Mouse (Mus musculus) neural tube, embryonic 11.5 days (tissue): ENCODE measurements around the gene Cmip. TPM values are rescaled to one million over a fixed set of nuclear protein-coding genes. Genes with fewer than 3 reads are reported as not detected.
A peak's percentile ranks its signal among the peaks of the same experiment; 100 is the strongest.

Experiments used
- ATAC-seq: fragments of 200-750 bp; cut with Nextera tagmentation; 2 replicates; pipeline ENCODE4 v1.8.0; 2017; ENCODE audit warnings: moderate number of reproducible peaks, mild to moderate bottlenecking, moderate TSS enrichment, moderate library complexity; ENCODE audit not compliant: insufficient read depth, low FRiP score, low TSS enrichment
- DNase-seq: peaks from one replicate; pipeline ENCODE4 v3.0.0-alpha.2; 2015; ENCODE audit warnings: low spot score
- H3K27ac ChIP-seq: fragments of 300-500 bp; sonication (generic); 2 replicates; pipeline ENCODE4 v1.5.1; 2014; ENCODE audit warnings: low read depth, mild to moderate bottlenecking, low read length
- H3K27me3 ChIP-seq: fragments of 300-500 bp; sonication (generic); 2 replicates; pipeline ENCODE4 v1.6.1; 2014; ENCODE audit warnings: mild to moderate bottlenecking, low read length, mixed read lengths; ENCODE audit not compliant: control insufficient read depth, insufficient read depth
- H3K36me3 ChIP-seq: fragments of 300-500 bp; sonication (generic); 2 replicates; pipeline ENCODE4 v1.6.1; 2014; ENCODE audit warnings: mild to moderate bottlenecking, low read length, moderate library complexity, mixed read lengths; ENCODE audit not compliant: control insufficient read depth, insufficient read depth
- H3K4me1 ChIP-seq: fragments of 300-500 bp; sonication (generic); 2 replicates; pipeline ENCODE4 v1.6.1; 2014; ENCODE audit warnings: low read length, mixed read lengths; ENCODE audit not compliant: control insufficient read depth, insufficient read depth
- H3K4me2 ChIP-seq: fragments of 300-500 bp; sonication (generic); 2 replicates; pipeline ENCODE4 v1.6.1; 2014; ENCODE audit warnings: low read depth, mild to moderate bottlenecking, moderate library complexity
- H3K4me3 ChIP-seq: fragments of 300-500 bp; sonication (generic); 2 replicates; pipeline ENCODE4 v1.5.1; 2014; ENCODE audit warnings: low read depth, low read length
- H3K9ac ChIP-seq: fragments of 300-500 bp; sonication (generic); 2 replicates; pipeline ENCODE4 v1.6.1; 2014; ENCODE audit warnings: mild to moderate bottlenecking, low read length
- H3K9me3 ChIP-seq: fragments of 300-500 bp; sonication (generic); 2 replicates; pipeline ENCODE4 v1.6.1; 2016; ENCODE audit warnings: low read length; ENCODE audit not compliant: control insufficient read depth
- WGBS: fragments of 180-500 bp; shearing (Covaris S2); extraction: QIAGEN DNeasy Blood & Tissue Kit; methylation state at CpG from one replicate; pipeline ENCODE4 v1.1.7; 2014; 5-methylcytosine and 5-hydroxymethylcytosine counted together
- polyA plus RNA-seq: library from polyadenylated mRNA; unstranded; fragments of >200 nt; fragmentation: Nextera tagmentation; extraction: Ambion mirVana; gene quantifications from 2 replicates; pipeline ENCODE4 v1.2.1, GENCODE M21; 2014

Cmip gene
- 52.2 and 56.7 TPM in 2 replicates for polyA plus RNA-seq

DNA sequence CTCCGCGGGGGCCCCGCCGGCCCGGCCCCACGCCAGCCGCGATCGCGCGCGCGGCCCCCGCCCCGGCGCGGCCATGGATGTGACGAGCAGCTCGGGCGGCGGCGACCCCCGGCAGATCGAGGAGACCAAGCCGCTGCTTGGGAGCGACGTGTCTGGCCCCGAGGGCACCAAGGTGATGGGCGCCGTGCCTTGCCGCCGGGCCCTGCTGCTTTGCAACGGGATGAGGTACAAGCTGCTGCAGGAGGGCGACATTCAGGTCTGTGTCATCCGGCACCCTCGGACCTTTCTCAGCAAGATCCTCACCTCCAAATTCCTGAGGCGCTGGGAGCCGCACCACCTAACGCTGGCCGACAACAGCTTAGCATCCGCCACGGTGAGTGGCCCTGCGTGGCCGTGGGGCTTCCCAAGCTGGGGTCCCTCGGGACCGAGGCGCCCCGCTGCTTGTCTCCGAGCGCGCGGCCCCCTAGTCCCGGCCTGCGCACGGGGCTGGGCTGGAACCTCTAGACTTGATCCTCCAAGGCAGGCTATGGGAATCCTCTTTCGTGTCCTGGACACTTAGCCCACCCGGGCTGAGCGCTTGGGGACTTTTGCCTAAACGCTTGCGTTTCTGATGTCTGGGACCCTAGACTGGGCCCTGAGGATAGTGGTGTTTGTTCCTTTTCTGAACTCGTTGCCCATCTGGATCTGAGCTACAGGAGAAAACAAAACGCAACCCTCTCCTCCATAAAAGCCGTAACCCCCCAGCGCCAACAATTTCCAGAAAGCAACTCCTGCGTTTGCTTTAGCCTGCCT is at the start of gene Cmip:
TSS of gene Cmip (plus strand) at position 36 of the 792 bp plus-strand sequence.
- Histone ChIP-seq H3K9me3 (no peaks in the 10 kb centered on the region), H3K27ac (peak within 1 kb of the TSS; percentile 90), H3K4me1 (peaks cover 34% of the 10 kb centered on the region), H3K27me3 (no peaks in the 10 kb centered on the region), H3K4me2 (peak within 1 kb of the TSS; percentile 92), H3K36me3 (no peaks in the 10 kb centered on the region), H3K4me3 (peak within 1 kb of the TSS; percentile 96), H3K9ac (peak within 1 kb of the TSS; percentile 95)
- WGBS: under 1% methylated on average over 47 of the region's 65 CpGs
- DNase-seq: peak; percentile 59
- peak; percentile 14 for ATAC-seq

DNA sequence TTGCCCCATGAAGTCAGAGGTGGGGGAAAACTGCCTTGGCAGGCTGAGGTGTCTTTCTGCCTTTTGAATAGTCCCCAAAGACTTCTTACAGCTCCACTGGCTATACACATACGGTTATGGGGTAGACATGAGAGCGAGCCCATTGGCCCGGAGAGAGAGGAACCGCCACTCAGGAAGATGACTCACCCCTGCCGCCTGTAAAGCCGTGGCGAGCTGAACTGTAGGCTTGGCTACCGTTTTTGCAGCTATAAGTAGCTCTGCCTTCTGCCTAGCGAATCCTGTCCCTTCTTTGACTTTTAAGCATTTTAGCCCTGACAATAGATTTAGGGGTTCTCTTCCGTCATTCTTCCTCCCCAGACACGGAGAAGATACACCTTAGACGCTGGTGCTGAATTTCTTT is 47.7 kb upstream of the Cmip start:
- Histone ChIP-seq H3K4me3 (no peak overlapping the region), H3K9me3 (no peaks in the 10 kb centered on the region), H3K9ac (no peak overlapping the region), H3K27ac (no peak overlapping the region), H3K4me1 (no peaks in the 10 kb centered on the region), H3K4me2 (no peak overlapping the region), H3K27me3 (no peaks in the 10 kb centered on the region), H3K36me3 (0 out of 2 replicates have a peak, but pooled peaks cover under 1% of the 10 kb centered on the region)
- DNase-seq (no peak), ATAC-seq (no peak)
- WGBS: 94% methylated on average over 12 of the region's 12 CpGs

DNA sequence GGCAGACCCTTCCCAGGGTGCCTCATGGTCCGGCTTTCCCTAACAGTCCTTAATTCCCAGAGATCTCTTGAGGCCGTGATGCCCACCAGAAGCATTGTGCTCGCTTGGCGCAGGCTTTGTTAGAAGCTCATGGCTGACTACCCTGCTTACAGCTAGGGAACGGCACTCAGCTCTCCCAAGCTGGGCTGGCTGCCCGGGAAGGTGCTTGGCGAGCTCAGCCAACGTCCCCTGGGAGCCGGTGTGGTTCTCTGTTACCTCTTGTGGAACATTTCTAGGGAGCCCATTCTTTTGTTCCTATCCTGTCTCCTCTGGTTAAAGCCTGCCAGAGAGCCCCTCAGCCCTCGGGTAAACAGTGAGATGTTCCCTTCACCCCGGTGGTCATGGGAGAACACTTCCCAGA is 44.8 kb upstream of the Cmip start:
- Histone ChIP-seq H3K27me3 (no peaks in the 10 kb centered on the region), H3K4me1 (no peaks in the 10 kb centered on the region), H3K27ac (no peak overlapping the region), H3K36me3 (no peaks in the 10 kb centered on the region), H3K9ac (no peak overlapping the region), H3K4me3 (no peak overlapping the region), H3K4me2 (no peak overlapping the region), H3K9me3 (no peaks in the 10 kb centered on the region)
- ATAC-seq (no peak), DNase-seq (no peak)
- WGBS: 90% methylated on average over 11 of the region's 11 CpGs

DNA sequence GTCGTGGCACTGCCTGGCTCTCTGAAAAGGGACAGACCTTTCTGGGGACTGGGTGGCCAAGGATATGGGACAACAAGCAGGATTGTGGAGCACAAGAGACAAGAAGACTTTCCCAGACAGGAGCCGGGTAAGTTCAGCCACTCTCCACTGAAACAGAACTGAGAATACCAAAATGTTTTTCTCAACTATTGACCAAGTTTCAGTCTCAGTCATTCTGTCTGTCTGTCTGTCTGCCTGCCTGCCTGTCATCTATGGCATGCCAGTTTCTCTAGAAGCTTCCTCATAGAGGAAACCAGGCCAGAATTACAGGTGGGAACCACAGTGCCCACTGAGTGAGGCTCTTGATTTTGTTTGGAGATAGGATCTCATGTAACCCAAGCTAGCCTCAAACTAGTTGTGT is 39.1 kb upstream of the Cmip start:
- no peak overlapping the region for H3K4me2 ChIP-seq
- no peaks in the 10 kb centered on the region for H3K9me3 ChIP-seq
- H3K27me3 ChIP-seq: no peaks in the 10 kb centered on the region
- no peak for ATAC-seq
- 88% methylated on average over 2 of the region's 2 CpGs for WGBS
- H3K9ac ChIP-seq: no peak overlapping the region
- H3K4me1 ChIP-seq: no peaks in the 10 kb centered on the region
- no peak overlapping the region for H3K4me3 ChIP-seq
- no peak for DNase-seq
- no peak overlapping the region for H3K27ac ChIP-seq
- H3K36me3 ChIP-seq: no peaks in the 10 kb centered on the region

DNA sequence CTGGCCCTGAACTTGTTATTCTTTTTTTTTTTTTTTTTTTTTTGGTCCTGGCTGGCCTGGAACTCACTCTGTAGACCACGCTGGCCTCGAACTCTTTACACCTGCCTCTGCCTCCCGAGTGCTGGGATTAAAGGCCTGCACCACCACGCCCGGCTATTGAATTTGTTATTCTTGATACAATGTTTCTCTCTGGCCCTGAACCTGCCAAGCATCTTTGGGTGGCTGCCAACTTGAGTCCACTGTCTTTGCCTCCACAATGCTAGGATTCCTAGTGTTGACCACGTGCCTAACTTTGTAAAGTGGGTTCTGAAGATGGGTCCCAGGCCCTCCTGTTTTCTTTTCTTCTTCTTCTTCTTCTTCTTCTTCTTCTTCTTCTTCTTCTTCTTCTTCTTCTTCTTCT is 34.5 kb upstream of the Cmip start:
- WGBS: 77% methylated on average over 6 of the region's 6 CpGs
- H3K4me3 ChIP-seq: no peak overlapping the region
- DNase-seq (no peak), ATAC-seq (no peak)
- no peak overlapping the region for H3K27ac ChIP-seq
- no peaks in the 10 kb centered on the region for H3K27me3 ChIP-seq
- no peaks in the 10 kb centered on the region for H3K9me3 ChIP-seq
- H3K4me2 ChIP-seq: no peak overlapping the region
- H3K9ac ChIP-seq: no peak overlapping the region
- no peaks in the 10 kb centered on the region for H3K4me1 ChIP-seq
- no peaks in the 10 kb centered on the region for H3K36me3 ChIP-seq

DNA sequence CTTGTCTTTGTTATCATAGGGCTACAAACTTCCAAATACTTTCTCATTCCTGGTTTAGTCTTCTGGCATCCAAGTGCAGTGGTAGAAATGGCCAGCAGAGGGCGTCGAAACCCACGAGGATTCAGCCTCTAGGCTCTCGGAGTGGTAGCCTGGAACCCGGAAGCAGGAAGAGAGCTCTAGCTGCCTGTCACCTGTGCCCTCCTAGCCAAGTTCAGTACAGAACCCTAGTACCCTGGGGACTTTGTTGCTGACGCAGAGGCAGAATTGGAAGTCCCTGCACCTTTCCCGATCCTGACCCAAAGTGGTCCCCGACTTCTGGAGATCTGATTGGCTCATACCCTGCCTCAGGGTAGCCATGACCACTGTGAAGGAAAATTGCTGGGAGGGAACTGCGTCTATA is 32.2 kb upstream of the Cmip start:
- no peaks in the 10 kb centered on the region for H3K4me1 ChIP-seq
- no peak overlapping the region for H3K27ac ChIP-seq
- ATAC-seq (peak; percentile 68; the same call in 1 of the 2 replicates), DNase-seq (peak; percentile 87)
- no peaks in the 10 kb centered on the region for H3K36me3 ChIP-seq
- H3K4me2 ChIP-seq: peak overlapping the region; percentile 39
- no peaks in the 10 kb centered on the region for H3K9me3 ChIP-seq
- no peaks in the 10 kb centered on the region for H3K27me3 ChIP-seq
- no peak overlapping the region for H3K4me3 ChIP-seq
- H3K9ac ChIP-seq: peak overlapping the region; percentile 26; the same call in 1 of the 2 replicates
- 14% methylated on average over 9 of the region's 9 CpGs for WGBS

DNA sequence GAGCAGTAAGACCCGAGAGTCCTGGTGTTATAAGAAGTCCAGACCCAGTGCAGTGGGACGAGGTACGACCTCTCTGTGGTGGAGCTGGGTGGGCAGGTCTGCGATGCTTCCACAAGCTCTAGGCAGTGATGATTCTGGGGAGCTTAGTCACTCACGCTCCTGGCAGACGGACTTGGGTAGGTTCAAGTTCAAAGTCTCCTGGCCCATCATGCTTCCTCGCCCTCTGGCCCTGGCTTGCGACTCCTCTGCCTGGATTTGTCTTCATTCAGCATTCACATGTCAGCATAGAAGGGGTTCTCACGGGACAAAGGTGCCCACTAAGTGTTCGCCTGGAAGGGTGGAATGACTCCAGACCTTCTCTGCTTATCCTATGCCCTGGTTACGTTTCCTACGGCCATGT is 30.6 kb upstream of the Cmip start:
- H3K27me3 ChIP-seq: no peaks in the 10 kb centered on the region
- 87% methylated on average over 12 of the region's 12 CpGs for WGBS
- H3K4me2 ChIP-seq: no peak overlapping the region
- no peaks in the 10 kb centered on the region for H3K4me1 ChIP-seq
- H3K27ac ChIP-seq: no peak overlapping the region
- no peak for ATAC-seq
- H3K36me3 ChIP-seq: no peaks in the 10 kb centered on the region
- DNase-seq: no peak
- no peak overlapping the region for H3K9ac ChIP-seq
- no peaks in the 10 kb centered on the region for H3K9me3 ChIP-seq
- H3K4me3 ChIP-seq: no peak overlapping the region

DNA sequence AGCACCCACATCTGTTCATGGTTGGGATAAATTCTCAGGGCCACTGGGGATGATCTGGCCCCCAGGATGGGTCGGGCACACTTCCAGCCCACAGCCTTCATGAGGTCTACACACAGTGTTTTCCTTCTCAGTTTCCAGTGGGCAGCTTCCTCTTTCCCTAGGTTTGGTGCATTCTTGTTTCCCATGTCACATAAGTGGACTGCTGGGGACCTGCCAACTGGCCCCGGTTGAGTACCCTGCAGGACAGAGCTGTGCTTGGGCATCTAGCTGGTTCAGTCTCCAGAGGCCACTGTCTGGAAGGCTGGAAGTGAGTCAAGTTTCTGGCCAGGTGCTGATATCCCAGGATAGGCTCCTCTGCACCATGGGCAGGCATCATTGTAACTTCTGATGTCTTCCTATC is 29.5 kb upstream of the Cmip start:
- whole genome bisulfite sequencing: 78% methylated on average over 2 of the region's 2 CpGs
- H3K4me2 ChIP-seq: no peak overlapping the region
- DNase-seq (no peak), ATAC-seq (no peak)
- no peak overlapping the region for H3K4me3 ChIP-seq
- H3K27me3 ChIP-seq: no peaks in the 10 kb centered on the region
- H3K27ac ChIP-seq: no peak overlapping the region
- H3K36me3 ChIP-seq: no peaks in the 10 kb centered on the region
- no peak overlapping the region for H3K9ac ChIP-seq
- no peaks in the 10 kb centered on the region for H3K9me3 ChIP-seq
- H3K4me1 ChIP-seq: no peaks in the 10 kb centered on the region

DNA sequence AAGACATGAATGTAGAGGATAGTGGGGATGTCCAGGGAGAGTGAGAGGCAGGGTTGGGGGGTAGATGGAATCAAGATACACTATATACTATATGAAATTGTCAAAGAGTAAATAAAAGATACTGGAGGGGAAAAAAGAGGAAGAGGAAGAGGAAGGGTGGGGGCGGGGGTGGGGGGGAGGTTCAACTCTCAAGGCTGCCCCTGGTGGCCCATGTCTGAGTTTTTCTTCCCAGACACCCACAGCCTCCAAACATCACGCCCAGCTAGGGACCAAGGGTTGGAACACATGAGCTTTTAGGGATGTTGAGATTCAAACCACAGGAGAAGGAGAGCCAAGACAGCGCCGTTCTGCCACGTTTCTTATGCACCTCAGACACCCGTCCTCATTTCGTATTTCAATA is 23.7 kb upstream of the Cmip start:
- Histone ChIP-seq H3K9ac (no peak overlapping the region), H3K4me3 (no peak overlapping the region), H3K27ac (no peak overlapping the region), H3K9me3 (no peaks in the 10 kb centered on the region), H3K36me3 (no peaks in the 10 kb centered on the region), H3K27me3 (no peaks in the 10 kb centered on the region), H3K4me1 (no peaks in the 10 kb centered on the region), H3K4me2 (no peak overlapping the region)
- DNase-seq (no peak), ATAC-seq (no peak)
- WGBS: 85% methylated on average over 7 of the region's 7 CpGs
